Mouse (Mus musculus) thymus, postnatal 36 days (tissue): ENCODE measurements around the gene Pik3c2b.

ENCODE experiments used
- DNase-seq, 2 experiments: peaks; one replicate each; pipeline ENCODE4 v3.0.0; 2022; ENCODE audit warnings: mixed read lengths in 2 of 2

Gene Pik3c2b

GRCm38 (mm10) chr1:133100980-133101798 lies 55.7 kb downstream of the Pik3c2b start:
- DNase-seq = peak; percentile 72 to 73

GRCm38 (mm10) chr1:133102108-133102507 lies 56.6 kb downstream of the Pik3c2b start:
- no peak for DNase-seq

DNA sequence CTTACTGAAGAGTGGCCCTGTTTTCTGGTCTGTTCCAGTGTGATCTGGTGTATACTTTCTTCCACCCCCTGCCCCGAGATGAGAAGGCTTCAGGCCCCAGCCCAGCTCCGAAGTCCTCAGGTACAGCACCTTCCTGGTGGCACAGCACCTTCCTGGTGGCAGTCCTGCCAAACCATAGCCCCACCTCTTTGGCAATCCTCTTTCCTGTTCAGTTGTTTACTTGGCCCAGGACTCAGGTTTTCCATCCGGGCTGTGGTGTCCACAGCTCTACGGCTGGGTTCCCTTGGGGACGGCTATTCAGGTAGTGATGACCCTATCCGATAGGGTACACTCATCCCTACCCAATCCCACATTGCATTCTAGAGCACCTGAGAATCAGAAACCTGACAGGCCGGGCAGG lies 57.8 kb downstream of the Pik3c2b start:
- DNase-seq = no peak

DNA sequence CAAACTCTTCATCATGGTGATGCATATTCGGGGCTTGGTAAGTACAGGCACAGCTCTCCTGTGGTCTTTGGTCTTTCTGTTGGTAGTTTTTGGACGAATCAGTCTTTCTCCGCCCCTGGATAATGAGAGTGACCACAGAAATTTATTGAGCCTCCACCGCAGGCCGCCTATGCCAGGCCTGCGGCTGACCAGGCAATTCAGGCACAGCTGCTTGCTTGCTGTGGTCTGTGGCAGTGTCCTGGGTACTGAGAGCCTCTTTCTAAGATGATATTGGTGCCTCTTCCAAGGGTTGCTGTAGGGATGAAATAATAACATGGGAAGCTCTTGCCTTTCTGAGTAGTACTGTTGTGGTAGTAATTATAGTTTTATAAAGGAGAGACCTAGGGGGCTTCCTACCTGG lies 58.4 kb downstream of the Pik3c2b start:
- no peak for DNase-seq

- DNase-seq = no peak
Measured at GRCm38 (mm10) chr1:133116108-133116507, 70.6 kb downstream of the Pik3c2b start.

GRCm38 (mm10) chr1:133118127-133118526 lies 72.7 kb downstream of the Pik3c2b start:
- DNase-seq = no peak

DNA sequence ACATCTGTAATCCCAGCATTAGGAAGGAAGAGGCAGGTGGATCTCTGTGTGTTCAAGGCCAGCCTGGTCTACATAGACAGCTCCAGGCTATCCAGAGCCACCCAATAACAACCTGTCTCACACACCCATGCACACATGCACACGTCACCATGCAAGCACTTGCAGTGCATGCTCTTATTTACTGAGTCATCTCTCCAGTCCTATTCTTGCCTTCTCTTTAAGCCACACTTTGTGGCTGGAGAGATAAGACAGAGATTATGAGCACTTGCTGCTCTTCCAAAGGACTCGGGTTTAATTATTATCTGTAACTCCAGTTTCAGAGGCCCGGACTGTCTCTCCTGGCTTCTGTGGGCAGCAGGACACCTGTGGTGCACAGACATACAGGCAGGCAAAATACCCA lies 73.4 kb downstream of the Pik3c2b start:
- no peak for DNase-seq

- no peak for DNase-seq
Measured at GRCm38 (mm10) chr1:133119931-133120712, 74.7 kb downstream of the Pik3c2b start.

DNA sequence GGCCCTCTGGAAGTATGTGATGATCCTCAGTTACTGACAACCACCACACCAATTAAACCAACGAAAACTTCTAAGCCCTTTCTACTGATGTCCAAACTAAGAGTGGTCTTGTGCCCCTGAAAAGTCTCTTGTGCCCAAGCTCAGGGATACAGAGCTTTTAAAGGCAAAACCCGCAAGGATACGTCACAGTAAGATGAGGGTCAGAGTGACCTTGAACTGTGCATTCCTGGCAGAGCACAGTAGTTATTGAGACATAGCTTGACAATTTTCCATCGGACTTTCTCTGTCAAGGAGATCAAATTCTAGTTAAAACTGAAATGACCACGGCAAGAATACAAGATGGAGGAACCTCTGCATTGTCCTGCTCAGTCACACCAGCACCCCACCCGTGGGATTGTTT lies 75.8 kb downstream of the Pik3c2b start:
- no peak for DNase-seq

DNA sequence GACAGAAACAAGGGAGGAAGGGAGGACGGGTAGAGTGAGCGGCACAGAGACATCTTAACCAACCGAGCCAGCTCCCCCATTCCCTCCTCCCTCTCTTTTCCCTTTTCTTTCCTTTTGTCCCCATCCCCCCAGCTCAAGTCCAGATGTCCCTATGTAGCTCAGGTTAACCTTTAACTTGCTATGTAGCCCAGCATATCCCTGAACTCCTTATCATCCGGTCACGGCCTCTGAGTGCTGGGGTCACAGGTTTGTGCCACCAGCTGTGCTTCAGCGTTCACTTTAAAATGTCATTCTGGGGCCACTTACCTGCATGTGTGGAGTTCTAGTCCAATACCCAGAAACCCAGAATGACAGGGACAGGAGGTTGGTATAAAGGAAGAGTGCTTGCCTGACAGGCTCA lies 78.7 kb downstream of the Pik3c2b start:
- no peak for DNase-seq

- DNase-seq = no peak
Measured at GRCm38 (mm10) chr1:133125640-133126364, 80.3 kb downstream of the Pik3c2b start.

GRCm38 (mm10) chr1:133126365-133126740 lies 80.9 kb downstream of the Pik3c2b start:
- no peak for DNase-seq

DNA sequence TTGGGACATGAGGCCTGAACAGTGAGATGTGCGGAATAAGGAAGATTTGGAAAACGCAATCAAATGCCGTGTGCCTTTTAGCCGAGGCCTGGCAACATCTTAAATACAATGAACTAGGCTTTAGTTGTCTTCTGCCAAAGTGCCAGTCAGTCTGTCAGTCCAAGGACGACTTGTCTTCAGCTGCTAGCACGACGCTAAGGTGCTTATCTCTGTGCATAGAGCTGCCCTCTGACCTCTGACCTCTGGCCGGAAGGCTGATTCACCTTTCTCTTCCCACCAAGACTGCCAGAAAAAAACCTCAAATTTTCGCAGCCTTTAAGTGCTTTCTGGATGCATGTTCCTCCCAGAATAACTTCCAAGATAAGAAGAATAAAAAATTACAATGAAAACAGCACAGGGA lies 81.9 kb downstream of the Pik3c2b start:
- DNase-seq = no peak

- no peak for DNase-seq
Measured at GRCm38 (mm10) chr1:133129471-133130221, 84.2 kb downstream of the Pik3c2b start.

GRCm38 (mm10) chr1:133130638-133131560 lies 85.4 kb downstream of the Pik3c2b start, which contains the start of gene Ppp1r15b:
Ppp1r15b (plus strand) TSS chr1:133131143.
- peak; percentile 96 to 99 for DNase-seq

- DNase-seq = no peak
Measured at GRCm38 (mm10) chr1:133131561-133131905, 86.1 kb downstream of the Pik3c2b start.

DNA sequence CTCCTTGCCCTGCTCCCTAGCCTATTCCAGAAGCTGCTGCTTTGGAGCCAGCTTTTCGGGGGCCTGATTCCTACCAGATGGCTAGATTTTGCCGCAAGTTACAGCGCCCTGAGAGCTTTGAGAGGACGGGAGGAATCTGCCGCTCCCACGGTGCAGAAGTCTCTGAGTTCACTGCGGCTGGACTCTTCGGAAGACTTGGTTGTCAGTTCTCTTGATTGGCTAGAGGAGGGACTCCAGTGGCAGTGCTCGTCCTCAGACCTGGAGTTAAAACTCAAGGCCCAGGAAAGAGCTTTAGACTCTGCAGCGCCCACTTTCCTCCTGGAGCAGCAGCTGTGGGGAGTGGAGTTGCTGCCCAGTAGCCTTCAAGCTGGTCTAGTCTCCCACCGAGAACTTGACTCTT lies 86.5 kb downstream of the Pik3c2b start:
- peak in 1 of 2 experiments; percentile 33 for DNase-seq

GRCm38 (mm10) chr1:133132388-133133326 lies 87.2 kb downstream of the Pik3c2b start:
- DNase-seq = peak; percentile 24 to 35

- no peak for DNase-seq
Measured at GRCm38 (mm10) chr1:133133425-133133824, 88.0 kb downstream of the Pik3c2b start.

DNA sequence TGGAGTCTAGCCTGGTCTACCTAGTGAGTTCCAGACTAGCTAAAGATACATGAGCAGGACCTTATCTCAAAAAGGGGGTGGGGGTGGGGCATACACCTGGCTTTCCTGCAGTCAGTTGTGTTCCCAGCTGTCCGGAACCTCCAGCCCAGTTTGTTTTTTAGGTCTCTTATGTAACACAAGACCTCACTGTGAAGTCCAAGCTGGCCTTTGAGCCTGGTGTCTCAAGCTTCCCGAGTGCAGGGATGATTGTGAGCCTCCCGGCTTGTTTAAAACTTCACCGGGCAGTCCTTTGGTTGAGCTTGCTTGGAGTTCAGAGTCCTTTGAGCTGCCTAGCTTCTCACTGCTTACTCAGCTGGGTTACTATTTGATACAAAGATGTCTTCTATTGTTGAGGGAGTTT lies 88.6 kb downstream of the Pik3c2b start:
- no peak for DNase-seq
